7 mouse cellular contexts compared by ENCODE assay signal in the genomic region with DNA sequence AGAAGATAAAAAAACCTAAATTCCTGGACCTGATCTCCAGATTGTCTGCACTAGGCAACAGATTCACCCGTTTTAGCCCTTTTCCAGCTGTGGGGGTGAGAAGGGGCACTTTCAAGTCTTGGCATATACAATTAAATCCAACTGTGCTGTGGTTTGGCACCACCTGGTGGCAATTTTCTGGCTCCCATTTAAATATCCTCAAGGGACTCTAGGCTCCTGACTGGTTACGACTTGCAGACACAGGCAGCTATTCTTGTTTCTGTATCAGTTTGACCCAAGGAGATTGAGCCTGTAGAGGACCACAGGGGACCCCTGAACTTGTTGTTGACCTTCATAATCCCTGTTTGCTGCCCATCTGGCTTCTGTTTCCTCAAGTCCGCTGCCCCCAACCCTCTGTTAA.
DNase-seq lines count a peak whose midpoint lies in the region; ATAC-seq and TF ChIP-seq lines count a peak whose summit lies in the region.

No protein-coding gene starts in this region.

- no peaks in the 10 kb centered on the region for H3K9me3 ChIP-seq in neural tube, embryonic 11.5 days (ENCODE audit: control insufficient read depth, low read length)

- WGBS in neural tube, embryonic 11.5 days: 15% methylated on average over 3 of the region's 3 CpGs

- H3K27ac ChIP-seq in neural tube, embryonic 11.5 days (ENCODE audit: low read depth, low read length): no peak overlapping the region

- CTCF ChIA-PET in Patski (lab: Charles Lee): interaction anchor here (1.0 to 2.3 kb wide), 4 partner anchors 11 to 23 kb away, joined by 3 to 5 read pairs (median 4); no protein-coding TSS in a partner anchor

- no peak overlapping the region for H3K4me3 ChIP-seq in neural tube, embryonic 11.5 days (ENCODE audit: low read depth, low read length)

- no peak for TF ChIP-seq POLR2A in brain, embryonic 14.5 days (IDR thresholded peaks at IDR 0.05; ENCODE audit: borderline replicate concordance, extremely low read depth, insufficient read depth, insufficient read length, poor library complexity, severe bottlenecking)

- TF ChIP-seq CTCF in Patski (IDR thresholded peaks at IDR 0.05): peak; percentile 56
- TF ChIP-seq CTCF in brain, embryonic 14.5 days (IDR thresholded peaks at IDR 0.05; ENCODE audit: borderline replicate concordance, extremely low read depth, insufficient read depth, insufficient read length): peak; percentile 50; the same call in 1 of the 2 replicates

- DNase-seq in layer of hippocampus, adult 11-12 months (ENCODE audit: low spot score): peak; percentile 53
- no peak for DNase-seq in layer of hippocampus, postnatal 36 days
- DNase-seq in Patski (ENCODE audit: low read depth, low spot score): no peak
- peak; percentile 61 for DNase-seq in brain, embryonic 14.5 days (ENCODE audit: low read depth)
- peak; percentile 48 for DNase-seq in kidney, postnatal 10 days
- peak; percentile 46 for DNase-seq in neural tube, embryonic 11.5 days (ENCODE audit: low spot score)
- no peak for DNase-seq in thymus, postnatal 10 days (ENCODE audit: low spot score in 2 of 2)

- no peak for ATAC-seq in Patski
- ATAC-seq in neural tube, embryonic 11.5 days (ENCODE audit: insufficient read depth, low FRiP score, low TSS enrichment): no peak

- POLR2A ChIA-PET in Patski (lab: Charles Lee): no interaction called here

- H3K27me3 ChIP-seq in Patski: no peaks in the 10 kb centered on the region
- H3K27me3 ChIP-seq in neural tube, embryonic 11.5 days (ENCODE audit: control insufficient read depth, insufficient read depth, low read length): no peaks in the 10 kb centered on the region

- in situ Hi-C loops in Patski (cut with MboI; ENCODE audit: low pct_unique_long_range_greater_than_20kb): no loop called here

- no peaks in the 10 kb centered on the region for H3K36me3 ChIP-seq in neural tube, embryonic 11.5 days (ENCODE audit: control insufficient read depth, insufficient read depth, low read length)

- no peaks in the 10 kb centered on the region for H3K4me1 ChIP-seq in neural tube, embryonic 11.5 days (ENCODE audit: control insufficient read depth, insufficient read depth, low read length)

- H3K4me2 ChIP-seq in neural tube, embryonic 11.5 days (ENCODE audit: low read depth): no peak overlapping the region

- H3K9ac ChIP-seq in neural tube, embryonic 11.5 days (ENCODE audit: low read length): no peak overlapping the region

Comparison
In these comparisons a context has a peak if more than half of its experiments do, and no peak if none do; other contexts are left out.
1. DNase-seq: peak in layer of hippocampus, adult 11-12 months (single experiment), brain, embryonic 14.5 days (single experiment), kidney, postnatal 10 days (single experiment) and neural tube, embryonic 11.5 days (single experiment); none in layer of hippocampus, postnatal 36 days (0 of 2), Patski (single experiment) and thymus, postnatal 10 days (0 of 2).